Mouse (Mus musculus) CH12.LX (cell line): ENCODE measurements around the gene Col6a2. TPM values are rescaled to one million over a fixed set of nuclear protein-coding genes. Genes with fewer than 3 reads are reported as not detected.

Experiments used
- DNase-seq: peaks from one replicate; pipeline ENCODE4 v3.0.0-alpha.2; 2013; ENCODE audit errors: extremely low read depth
- H3K27ac ChIP-seq: 2 replicates; pipeline ENCODE4 v1.5.1; 2012; ENCODE audit warnings: low read depth, mild to moderate bottlenecking, control low read depth, moderate library complexity; ENCODE audit not compliant: insufficient read depth
- H3K27me3 ChIP-seq: replicated peaks from 2 replicates; pipeline ENCODE3; 2012; ENCODE audit warnings: inconsistent platforms
- H3K36me3 ChIP-seq, 2 experiments: replicated peaks in 1 of 2; 2 replicates each; pipeline versions ENCODE3 to v1.6.1; 2012; ENCODE audit warnings: inconsistent platforms in 1 of 2, low read length in 1 of 2, mild to moderate bottlenecking in 1 of 2, mixed read lengths in 1 of 2, moderate library complexity in 1 of 2; ENCODE audit not compliant: control insufficient read depth in 1 of 2, insufficient read depth in 1 of 2
- H3K4me1 ChIP-seq, 2 experiments: 2 replicates each; pipeline ENCODE4 v1.6.1; 2012; ENCODE audit warnings: inconsistent platforms in 1 of 2, moderate library complexity in 1 of 2; ENCODE audit not compliant: insufficient read depth in 2 of 2, control insufficient read depth in 1 of 2
- H3K4me2 ChIP-seq: 2 replicates; pipeline ENCODE4 v1.6.1; 2012; ENCODE audit warnings: low read depth, mild to moderate bottlenecking, control low read depth; ENCODE audit not compliant: poor library complexity, insufficient read depth, severe bottlenecking
- H3K4me3 ChIP-seq, 3 experiments: fragments of 150-350 bp in 1 of 3; sonication (generic) in 1 of 3; replicated peaks in 1 of 3; 2 replicates each; pipeline versions ENCODE3 to v1.5.1; 2011 to 2012; ENCODE audit warnings: low read depth in 2 of 3, low read length in 2 of 3, mild to moderate bottlenecking in 2 of 3, moderate library complexity in 2 of 3, control low read depth in 1 of 3, improper control_type of control experiment in 1 of 3, inconsistent platforms in 1 of 3, mixed read lengths in 1 of 3; ENCODE audit not compliant: poor library complexity in 1 of 3
- H3K79me2 ChIP-seq: replicated peaks from 2 replicates; pipeline ENCODE4 v1.6.1; 2012; ENCODE audit warnings: mild to moderate bottlenecking, moderate library complexity; ENCODE audit not compliant: control insufficient read depth, poor library complexity, insufficient read depth, severe bottlenecking; ENCODE audit errors: extremely low read depth
- H3K9ac ChIP-seq: 2 replicates; pipeline ENCODE4 v1.6.1; 2012; ENCODE audit warnings: low read depth, mild to moderate bottlenecking, control low read depth, moderate library complexity; ENCODE audit not compliant: insufficient read depth
- H3K9me3 ChIP-seq: replicated peaks from 2 replicates; pipeline ENCODE3; 2012; ENCODE audit warnings: low read length, inconsistent platforms, mixed read lengths
- EP300 ChIP-seq: IDR thresholded peaks from 2 replicates; pipeline ENCODE4 v1.6.1; 2011; ENCODE audit warnings: low read length, improper control_type of control experiment
- IRF4 ChIP-seq: IDR thresholded peaks from 2 replicates; pipeline ENCODE4 v1.6.1; 2014; ENCODE audit warnings: low read depth, mild to moderate bottlenecking, inconsistent platforms, low read length, improper control_type of control experiment
- JUN ChIP-seq: IDR thresholded peaks from 2 replicates; pipeline ENCODE4 v1.6.1; 2011; ENCODE audit warnings: low read depth, mild to moderate bottlenecking, low read length, improper control_type of control experiment, moderate library complexity; ENCODE audit not compliant: insufficient read depth
- JUND ChIP-seq: conservative IDR thresholded peaks from 2 replicates; pipeline ENCODE4 v1.6.1; 2011; ENCODE audit warnings: low read depth, low read length, improper control_type of control experiment
- MAFK ChIP-seq: IDR thresholded peaks from 2 replicates; pipeline ENCODE4 v1.6.1; 2011; ENCODE audit warnings: low read length, improper control_type of control experiment; ENCODE audit not compliant: insufficient replicate concordance
- MAX ChIP-seq: IDR thresholded peaks from 2 replicates; pipeline ENCODE4 v1.6.1; 2011; ENCODE audit warnings: low read length, improper control_type of control experiment
- MEF2A ChIP-seq: IDR thresholded peaks from 2 replicates; pipeline ENCODE4 v1.6.1; 2014; ENCODE audit warnings: low read depth, mild to moderate bottlenecking, inconsistent platforms, low read length, improper control_type of control experiment, borderline replicate concordance
- MXI1 ChIP-seq: IDR thresholded peaks from 2 replicates; pipeline ENCODE4 v1.6.1; 2011; ENCODE audit warnings: mild to moderate bottlenecking, low read depth, low read length, improper control_type of control experiment
- MYC ChIP-seq: IDR thresholded peaks from 2 replicates; pipeline ENCODE4 v1.6.1; 2011; ENCODE audit warnings: low read depth, mild to moderate bottlenecking, improper control_type of control experiment, low read length
- NELFE ChIP-seq: IDR thresholded peaks from 2 replicates; pipeline ENCODE4 v1.6.1; 2011; ENCODE audit warnings: low read depth, low read length, improper control_type of control experiment
- NRF1 ChIP-seq: IDR thresholded peaks from 2 replicates; pipeline ENCODE4 v1.6.1; 2014; ENCODE audit warnings: low read depth, mild to moderate bottlenecking, inconsistent platforms, low read length, improper control_type of control experiment, moderate library complexity
- RAD21 ChIP-seq: IDR thresholded peaks from 2 replicates; pipeline ENCODE4 v1.6.1; 2011; ENCODE audit warnings: low read depth, mild to moderate bottlenecking, low read length, improper control_type of control experiment, moderate library complexity
- RCOR1 ChIP-seq: conservative IDR thresholded peaks from 2 replicates; pipeline ENCODE4 v1.6.1; 2012; ENCODE audit warnings: low read depth, mild to moderate bottlenecking, inconsistent platforms, low read length, improper control_type of control experiment
- SMC3 ChIP-seq: IDR thresholded peaks from 2 replicates; pipeline ENCODE4 v1.6.1; 2011; ENCODE audit warnings: low read depth, low read length, improper control_type of control experiment
- TBP ChIP-seq: conservative IDR thresholded peaks from 2 replicates; pipeline ENCODE4 v1.6.1; 2011; ENCODE audit warnings: low read depth, low read length, improper control_type of control experiment
- TCF12 ChIP-seq: IDR thresholded peaks from 2 replicates; pipeline ENCODE4 v1.6.1; 2014; ENCODE audit warnings: low read depth, mild to moderate bottlenecking, inconsistent platforms, low read length, improper control_type of control experiment
- UBTF ChIP-seq: IDR thresholded peaks from 2 replicates; pipeline ENCODE4 v1.6.1; 2012; ENCODE audit warnings: low read depth, mild to moderate bottlenecking, inconsistent platforms, low read length, improper control_type of control experiment, moderate library complexity
- USF1 ChIP-seq: IDR thresholded peaks from 2 replicates; pipeline ENCODE4 v1.6.1; 2014; ENCODE audit warnings: low read depth, mild to moderate bottlenecking, inconsistent platforms, low read length, improper control_type of control experiment
- ZC3H11A ChIP-seq: IDR thresholded peaks from 2 replicates; pipeline ENCODE4 v1.6.1; 2012; ENCODE audit warnings: low read depth, mild to moderate bottlenecking, inconsistent platforms, low read length, improper control_type of control experiment
- ZKSCAN1 ChIP-seq: IDR thresholded peaks from 2 replicates; pipeline ENCODE4 v1.6.1; 2012; ENCODE audit warnings: low read depth, inconsistent platforms, low read length, improper control_type of control experiment, borderline replicate concordance
- ZMIZ1 ChIP-seq: IDR thresholded peaks from 2 replicates; pipeline ENCODE4 v1.6.1; 2012; ENCODE audit warnings: low read depth, mild to moderate bottlenecking, inconsistent platforms, low read length, improper control_type of control experiment
- ZNF384 ChIP-seq: IDR thresholded peaks from 2 replicates; pipeline ENCODE4 v1.6.1; 2012; ENCODE audit warnings: low read depth, low read length, improper control_type of control experiment, inconsistent platforms
- dilution Hi-C: fragments of 300-500 bp; cut with MboI; formaldehyde crosslinking; loops from 2 replicates; pipeline ENCODE4 v1.14.3; 2020; ENCODE audit warnings: low sequenced_read_pairs; ENCODE audit not compliant: extremely low pct_unique_long_range_greater_than_20kb, extremely low pct_ligation_motif_present
- in situ Hi-C: fragments of 300-500 bp; cut with MboI; formaldehyde crosslinking; loops from 3 replicates; pipeline ENCODE4 v1.14.3; 2019; ENCODE audit warnings: low sequenced_read_pairs, low pct_ligation_motif_present, low pct_unique_long_range_greater_than_20kb, mixed read lengths
- polyA plus RNA-seq: library from polyadenylated mRNA; unstranded; fragments of >175 nt; gene quantifications from 2 replicates; pipeline ENCODE4 v1.2.1, GENCODE M21; 2012; ENCODE audit warnings: low read depth; ENCODE audit not compliant: insufficient read length
- total RNA-seq, 2 experiments: library from RNA; depleted of rRNA; stranded (reverse); fragments of 300-350 nt in 1 of 2; fragments of >200 nt in 1 of 2; gene quantifications; 2 replicates each; pipeline ENCODE4 v1.2.3; 2012 to 2014

Col6a2 gene
- total and polyA plus RNA-seq, 3 experiments = not detected

DNA sequence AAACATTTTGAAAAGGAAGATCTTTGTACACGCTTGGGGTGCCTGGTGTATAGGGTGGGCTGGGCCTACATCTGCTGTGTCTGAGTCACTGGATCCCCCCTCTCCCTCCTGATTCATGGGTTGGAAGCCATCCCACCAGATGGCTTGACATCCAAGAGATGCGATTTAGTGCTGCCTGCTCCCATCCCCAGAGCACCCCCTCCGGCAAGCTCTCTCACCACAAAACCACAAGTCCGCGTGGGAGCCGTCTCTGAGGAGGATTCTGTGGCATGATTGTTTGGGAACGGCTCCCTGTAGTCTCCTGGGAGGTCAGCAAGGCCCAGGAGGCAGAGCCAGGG lies 45.5 kb upstream of the Col6a2 start:
- in situ Hi-C loops = no loop called here
- H3K4me1 ChIP-seq = no peaks in the 10 kb centered on the region
- H3K79me2 ChIP-seq = no peaks in the 10 kb centered on the region
- no peaks in the 10 kb centered on the region for H3K36me3 ChIP-seq
- no peak for DNase-seq
- H3K4me2 ChIP-seq = no peak overlapping the region
- dilution Hi-C loops = no loop called here
- no peak overlapping the region for H3K4me3 ChIP-seq
- H3K9me3 ChIP-seq = peaks cover 7% of the 10 kb centered on the region
- no peak overlapping the region for H3K9ac ChIP-seq
- H3K27ac ChIP-seq = no peak overlapping the region
- peaks cover 81% of the 10 kb centered on the region for H3K27me3 ChIP-seq
- no peak for TF ChIP-seq MAFK
- TF ChIP-seq JUND = no peak
- no peak for TF ChIP-seq TCF12
- no peak for TF ChIP-seq MYC
- TF ChIP-seq NRF1 = no peak

DNA sequence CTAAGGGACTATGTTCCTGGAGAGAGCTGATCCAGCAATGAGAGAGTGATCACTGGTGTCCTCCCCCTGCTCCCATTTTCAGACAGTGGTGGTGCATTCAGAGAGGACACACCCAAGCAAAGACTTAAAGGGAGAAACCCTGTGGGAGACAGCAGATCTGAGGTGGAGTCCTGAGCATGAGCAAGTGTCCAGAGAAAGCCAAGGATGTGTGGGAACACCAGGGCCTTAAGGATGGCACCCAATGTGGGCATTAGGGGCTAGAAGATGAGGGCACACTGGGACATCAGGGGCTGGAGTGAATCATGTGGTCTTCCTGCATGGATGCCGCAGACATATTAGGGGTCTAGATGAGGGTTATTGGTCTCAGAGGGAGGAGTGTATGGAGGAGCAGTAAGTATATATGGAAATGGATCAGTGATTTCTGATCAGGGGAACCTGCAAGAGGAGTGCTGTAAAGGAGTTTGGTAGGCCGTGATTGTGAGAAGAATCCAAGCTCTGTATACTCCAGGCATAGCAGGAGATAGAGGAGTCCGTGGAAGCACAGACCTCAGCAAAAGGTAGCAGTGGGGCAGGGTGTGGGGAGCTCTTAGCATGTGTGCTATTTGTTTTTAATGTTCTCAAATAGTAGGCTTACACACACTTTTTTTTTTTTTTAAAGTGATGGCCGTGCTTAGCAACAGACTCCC lies 45.0 kb upstream of the Col6a2 start:
- H3K36me3 ChIP-seq = no peaks in the 10 kb centered on the region
- H3K4me2 ChIP-seq = no peak overlapping the region
- in situ Hi-C loops (no loop called here), dilution Hi-C loops (no loop called here)
- no peak for DNase-seq
- H3K79me2 ChIP-seq = no peaks in the 10 kb centered on the region
- H3K27me3 ChIP-seq = peaks cover 83% of the 10 kb centered on the region
- no peak overlapping the region for H3K4me3 ChIP-seq
- no peak overlapping the region for H3K9ac ChIP-seq
- no peak overlapping the region for H3K27ac ChIP-seq
- peaks cover 7% of the 10 kb centered on the region for H3K9me3 ChIP-seq
- TF ChIP-seq MXI1 (no peak), ZMIZ1 (no peak), RCOR1 (no peak), USF1 (no peak), NRF1 (no peak), SMC3 (no peak), UBTF (no peak), JUN (no peak), MAX (no peak), TBP (no peak), IRF4 (no peak), MEF2A (no peak), EP300 (no peak), ZKSCAN1 (no peak), ZNF384 (no peak), RAD21 (no peak), ZC3H11A (no peak), NELFE (no peak), MYC (no peak)
- no peaks in the 10 kb centered on the region for H3K4me1 ChIP-seq
